Mouse (Mus musculus): ENCODE data around the gene Tars2. TPM values are rescaled to one million over a fixed set of nuclear protein-coding genes. Genes with fewer than 3 reads are reported as not detected.
"Not testable (repeated sequence)": the region's sequence is repeated elsewhere in the genome, so short reads cannot be mapped to it uniquely, and the experiment has no call there.

Gene Tars2
- polyA plus RNA-seq, 1 experiment from 2014 or later, result 52.2 TPM

DNA sequence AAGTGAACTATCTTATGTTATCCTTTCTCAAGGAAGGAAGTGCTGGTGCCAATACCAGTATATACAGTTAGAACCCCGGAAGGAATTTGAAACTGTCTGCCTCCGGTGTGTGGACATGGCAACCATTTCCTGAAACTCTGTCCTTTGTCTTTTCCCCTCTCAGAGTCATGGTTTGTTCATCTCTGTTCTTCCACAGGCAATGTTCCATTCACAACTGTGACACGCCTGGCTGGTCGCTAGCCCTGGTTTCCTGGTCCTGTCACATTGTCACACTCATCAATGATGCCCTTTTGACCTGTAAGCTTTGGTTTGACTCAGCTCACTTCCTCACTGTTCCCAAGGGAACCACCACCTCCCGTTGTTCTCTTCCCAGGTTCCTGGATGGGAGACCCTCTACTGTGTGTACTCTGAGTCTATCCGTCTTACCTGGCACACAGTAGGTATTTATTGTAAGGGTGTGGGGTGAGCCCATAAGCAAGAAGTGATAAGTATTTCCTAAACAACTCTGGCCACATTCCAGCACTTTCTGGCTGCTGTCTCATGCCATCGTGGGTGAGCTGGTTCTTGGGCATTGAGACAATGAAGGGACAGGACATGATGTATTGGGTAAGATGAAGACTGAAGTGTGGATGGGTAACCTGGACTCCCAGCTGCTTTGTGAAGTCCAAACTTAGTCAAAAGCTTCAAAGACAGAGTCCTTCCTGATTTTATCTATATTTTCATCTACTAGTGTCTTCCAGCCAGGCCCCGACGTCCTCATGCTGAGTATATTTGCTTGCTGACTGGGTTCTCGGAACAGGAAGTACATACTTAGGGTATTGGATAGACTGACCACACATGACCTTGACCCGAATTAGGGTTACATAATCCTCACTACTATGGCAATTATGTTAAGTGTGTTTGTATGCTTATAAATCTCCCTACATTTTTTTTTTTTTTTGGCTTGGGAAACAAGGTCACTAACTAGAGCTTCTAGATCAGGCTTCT lies 65.9 kb downstream of the Tars2 start:
- no peak for ATAC-seq (ENCODE audit: insufficient number of reproducible peaks, insufficient read depth, low FRiP score, low TSS enrichment)

DNA sequence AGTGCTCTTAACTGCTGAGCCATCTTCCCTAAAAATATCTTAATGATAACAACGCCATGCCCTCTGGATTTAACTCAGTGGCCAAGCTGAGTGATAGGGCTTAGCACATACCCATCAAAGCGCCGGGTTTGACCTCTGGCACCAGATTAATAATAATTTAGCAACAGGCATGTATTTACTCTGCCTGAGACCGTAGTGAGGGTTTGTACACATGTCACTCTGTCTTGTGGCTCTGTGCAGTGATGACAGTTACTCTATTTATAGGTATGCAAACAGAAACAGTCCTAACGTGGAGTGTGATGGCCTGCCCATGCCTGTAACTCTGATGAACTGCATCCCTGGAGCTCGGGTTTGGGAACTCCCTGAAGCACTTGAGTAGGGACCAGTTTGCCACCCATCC lies 67.3 kb downstream of the Tars2 start:
- H3K36me3 ChIP-seq, result no peaks in the 10 kb centered on the region
- H3K9ac ChIP-seq, result no peak overlapping the region
- 72% methylated on average over 6 of the region's 6 CpGs for WGBS
- no peaks in the 10 kb centered on the region for H3K27me3 ChIP-seq
- peaks cover 42% of the 10 kb centered on the region for H3K4me1 ChIP-seq
- no peak for ATAC-seq (ENCODE audit: insufficient number of reproducible peaks, insufficient read depth, low FRiP score, low TSS enrichment)
- H3K27ac ChIP-seq, result no peak overlapping the region
- no peak overlapping the region for H3K4me2 ChIP-seq (replicated peaks)
- no peaks in the 10 kb centered on the region for H3K9me3 ChIP-seq
- H3K4me3 ChIP-seq, result no peak overlapping the region

More for the DNA sequence above, 65.9 kb downstream of the Tars2 start:
- Histone ChIP-seq H3K36me3 (no peaks in the 10 kb centered on the region), H3K9me3 (no peaks in the 10 kb centered on the region), H3K9ac (no peak overlapping the region), H3K4me2 (replicated peaks) (no peak overlapping the region), H3K4me1 (peaks cover 31% of the 10 kb centered on the region), H3K4me3 (no peak overlapping the region), H3K27ac (no peak overlapping the region), H3K27me3 (no peaks in the 10 kb centered on the region)
- WGBS, result 45% methylated on average over 11 of the region's 11 CpGs

DNA sequence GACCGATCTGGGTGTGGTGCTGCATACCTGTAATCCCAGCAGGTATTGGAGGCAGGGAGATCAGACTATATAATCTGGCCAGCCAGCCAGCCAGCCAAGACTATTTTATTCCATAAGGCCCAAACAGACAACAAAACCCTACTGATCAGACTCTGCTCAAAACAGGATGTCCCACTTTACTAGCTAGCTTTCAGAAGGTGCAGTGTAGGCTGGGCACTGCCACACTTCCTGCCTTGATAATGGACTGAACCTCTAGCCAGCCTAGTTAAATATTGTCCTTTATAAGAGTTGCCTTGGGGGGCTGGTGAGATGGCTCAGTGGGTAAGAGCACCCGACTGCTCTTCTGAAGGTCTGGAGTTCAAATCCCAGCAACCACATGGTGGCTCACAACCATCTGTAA lies 69.5 kb downstream of the Tars2 start:
- whole genome bisulfite sequencing, result 93% methylated on average over 2 of the region's 2 CpGs
- peaks cover 46% of the 10 kb centered on the region for H3K4me1 ChIP-seq
- ATAC-seq (ENCODE audit: insufficient number of reproducible peaks, insufficient read depth, low FRiP score, low TSS enrichment); H3K9ac ChIP-seq; H3K36me3 ChIP-seq; H3K27ac ChIP-seq; H3K4me2 ChIP-seq (replicated peaks); H3K4me3 ChIP-seq; H3K9me3 ChIP-seq; H3K27me3 ChIP-seq: not testable (repeated sequence)

Small RNAs within 50 kb of the gene (microRNA-seq; reads per million reads assigned to microRNA genes)
- gene Mir7014, result not detected

Other genes starting within 250 kb of the Tars2 start
- gene Ctss, start 233.4 kb downstream of the Tars2 start, polyA plus RNA-seq (2016; fragmentation: Nextera tagmentation; extraction: Ambion mirVana), result 8.7 and 9.4 TPM in 2 replicates
- gene Hormad1, start 200.5 kb downstream of the Tars2 start, polyA plus RNA-seq (2016; fragmentation: Nextera tagmentation; extraction: Ambion mirVana), result not detected in 2 replicates
- 30.4 and 34.8 TPM in 2 replicates for gene Golph3l, start 171.3 kb downstream of the Tars2 start, polyA plus RNA-seq (2016; fragmentation: Nextera tagmentation; extraction: Ambion mirVana)
- gene Ensa, start 135.2 kb downstream of the Tars2 start, polyA plus RNA-seq (2016; fragmentation: Nextera tagmentation; extraction: Ambion mirVana), result 85.4 and 85.7 TPM in 2 replicates
- gene Mcl1, start 101.4 kb downstream of the Tars2 start, polyA plus RNA-seq (2016; fragmentation: Nextera tagmentation; extraction: Ambion mirVana), result 69.8 and 74.0 TPM in 2 replicates
- gene Adamtsl4, start 72.3 kb downstream of the Tars2 start, polyA plus RNA-seq (2016; fragmentation: Nextera tagmentation; extraction: Ambion mirVana), result 1.5 and 1.6 TPM in 2 replicates
- 6.4 and 8.0 TPM in 2 replicates for gene Ecm1, start 20.6 kb downstream of the Tars2 start, polyA plus RNA-seq (2016; fragmentation: Nextera tagmentation; extraction: Ambion mirVana)
- 27.3 and 28.3 TPM in 2 replicates for gene Rprd2, start 58.7 kb upstream of the Tars2 start, polyA plus RNA-seq (2016; fragmentation: Nextera tagmentation; extraction: Ambion mirVana)
- gene Prpf3, start 95.7 kb upstream of the Tars2 start, polyA plus RNA-seq (2016; fragmentation: Nextera tagmentation; extraction: Ambion mirVana), result 66.7 and 68.2 TPM in 2 replicates
- 332 and 346 TPM in 2 replicates for gene Mrps21, start 111.3 kb upstream of the Tars2 start, polyA plus RNA-seq (2016; fragmentation: Nextera tagmentation; extraction: Ambion mirVana)
- 5.9 and 6.2 TPM in 2 replicates for gene Ciart, start 122.0 kb upstream of the Tars2 start, polyA plus RNA-seq (2016; fragmentation: Nextera tagmentation; extraction: Ambion mirVana)
- 14.3 and 14.4 TPM in 2 replicates for gene BC028528, start 131.8 kb upstream of the Tars2 start, polyA plus RNA-seq (2016; fragmentation: Nextera tagmentation; extraction: Ambion mirVana)
- gene Aph1a, start 133.8 kb upstream of the Tars2 start, polyA plus RNA-seq (2016; fragmentation: Nextera tagmentation; extraction: Ambion mirVana), result 27.5 and 31.3 TPM in 2 replicates
- 30.1 and 36.4 TPM in 2 replicates for gene Car14, start 144.5 kb upstream of the Tars2 start, polyA plus RNA-seq (2016; fragmentation: Nextera tagmentation; extraction: Ambion mirVana)
- 241 and 287 TPM in 2 replicates for gene Anp32e, start 169.0 kb upstream of the Tars2 start, polyA plus RNA-seq (2016; fragmentation: Nextera tagmentation; extraction: Ambion mirVana)
- 71.9 and 85.9 TPM in 2 replicates for gene Plekho1, start 235.8 kb upstream of the Tars2 start, polyA plus RNA-seq (2016; fragmentation: Nextera tagmentation; extraction: Ambion mirVana)